Mouse (Mus musculus) thymus, adult 2 months (tissue): ENCODE measurements at regions not wholly inside any gene's neighbourhood (a gene's known extent, or its start where the extent isn't known, plus 50 kb on each side); places are given as distances from the start of the nearest gene placed in this dataset.

ENCODE experiments used
- CTCF ChIP-seq: fragments of 200-500 bp; IDR thresholded peaks from 2 replicates; pipeline ENCODE4 v1.5.1; 2012; ENCODE audit warnings: mild to moderate bottlenecking, control low read depth, low read length, moderate library complexity, borderline replicate concordance; ENCODE audit not compliant: control insufficient read depth, poor library complexity, insufficient read depth; ENCODE audit errors: extremely low read depth
- POLR2A ChIP-seq: fragments of 200-500 bp; IDR thresholded peaks from 2 replicates; pipeline ENCODE4 v1.6.1; 2012; ENCODE audit warnings: mild to moderate bottlenecking, low read length, control low read depth, moderate library complexity; ENCODE audit not compliant: control insufficient read depth, poor library complexity, insufficient read depth; ENCODE audit errors: extremely low read depth

GRCm38 (mm10) chr13:107539326-107539725 lies 504.9 kb upstream of the Smim15 start:
- TF ChIP-seq POLR2A (no peak), CTCF (no peak)
